In the genomic region with DNA sequence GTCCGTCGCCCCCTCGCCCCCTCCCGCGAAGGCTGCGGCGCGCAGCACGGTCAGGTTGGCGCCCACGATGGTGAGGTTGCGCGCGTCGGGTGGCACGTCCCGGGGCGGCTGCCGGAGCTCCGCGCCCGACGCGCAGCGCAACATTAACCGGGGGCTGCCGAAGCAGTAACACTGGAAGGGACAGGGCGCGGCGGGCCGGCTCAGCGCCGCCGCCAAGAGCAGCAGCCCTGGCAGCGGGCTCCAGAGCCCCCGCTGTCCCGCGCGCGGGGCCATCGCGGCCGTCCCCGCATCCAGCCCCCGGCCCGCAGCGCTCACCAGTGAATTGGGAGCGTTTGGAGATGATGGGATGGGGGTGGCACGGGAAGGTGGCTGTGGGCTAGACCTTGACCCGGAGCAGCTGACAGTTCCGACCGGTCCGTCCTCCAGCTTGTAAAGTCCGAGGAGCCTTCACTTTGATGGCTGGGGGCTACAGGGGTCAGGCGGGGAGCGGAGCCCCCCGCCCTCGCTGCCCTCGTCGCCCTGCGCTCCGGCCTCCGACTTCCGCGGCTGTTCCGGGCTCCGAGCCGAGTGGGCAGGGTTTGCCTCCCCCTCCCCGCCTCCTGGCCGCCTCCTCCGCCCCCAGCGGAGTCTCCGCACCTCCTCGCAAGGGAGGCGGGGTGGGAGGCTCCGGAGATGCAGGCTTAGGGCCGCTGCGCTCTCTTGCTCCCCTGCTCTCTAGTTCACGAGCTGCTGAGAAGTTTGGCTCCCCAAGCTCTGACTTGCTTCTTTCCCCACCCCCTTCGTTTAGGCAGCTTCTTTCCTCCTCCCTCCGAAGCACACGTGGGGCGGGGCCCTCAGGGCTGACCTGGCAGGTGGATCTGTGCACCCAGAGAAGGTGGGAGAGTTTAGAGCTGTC, we compare ENCODE assay signal across 7 mouse cellular contexts. TPM values are rescaled to one million over a fixed set of nuclear protein-coding genes. Genes with fewer than 3 reads are reported as not detected.
A peak's percentile ranks its signal among the peaks of the same experiment; 100 is the strongest.
DNase-seq lines count a peak whose midpoint lies in the region; ATAC-seq and TF ChIP-seq lines count a peak whose summit lies in the region.

TSS of gene Tpbgl (minus strand) at position 728 of the 895 bp plus-strand sequence.

- TF ChIP-seq CTCF in E14TG2a.4 (conservative IDR thresholded peaks at IDR 0.05; ENCODE audit: low read length) = no peak

- no peaks in the 10 kb centered on the region for H3K36me3 ChIP-seq in E14TG2a.4 (ENCODE audit: insufficient read depth, low read length)
- no peaks in the 10 kb centered on the region for H3K36me3 ChIP-seq in forebrain, embryonic 12.5 days (replicated peaks)
- no peaks in the 10 kb centered on the region for H3K36me3 ChIP-seq in midbrain, embryonic 10.5 days
- no peaks in the 10 kb centered on the region for H3K36me3 ChIP-seq in stomach, embryonic 15.5 days

- H3K4me3 ChIP-seq in E14TG2a.4 (replicated peaks; ENCODE audit: low read length) = peak within 1 kb of the TSS; percentile 80
- H3K4me3 ChIP-seq in forebrain, embryonic 12.5 days (replicated peaks) = peak within 1 kb of the TSS; percentile 51
- H3K4me3 ChIP-seq in midbrain, embryonic 10.5 days = peak within 1 kb of the TSS; percentile 57
- H3K4me3 ChIP-seq in stomach, embryonic 15.5 days (replicated peaks) = peak within 1 kb of the TSS; percentile 51

- intact Hi-C loops in heart, postnatal 25 days (cut with DNase I) = loop anchor here (10.0 kb wide), 1 partner anchor 358 kb away; the partner anchor contains the start of gene Rnf169

- ATAC-seq in forebrain, embryonic 12.5 days (ENCODE audit: low FRiP score) = peak; percentile 21; the same call in 1 of the 2 replicates
- peak; percentile 47; the same call in 1 of the 2 replicates for ATAC-seq in stomach, embryonic 15.5 days (ENCODE audit: insufficient read depth, low FRiP score, low read depth)

- H3K4me2 ChIP-seq in forebrain, embryonic 12.5 days = peak within 1 kb of the TSS; percentile 90
- peak within 1 kb of the TSS; percentile 99 for H3K4me2 ChIP-seq in stomach, embryonic 15.5 days

- H3K9ac ChIP-seq in forebrain, embryonic 12.5 days = peak within 1 kb of the TSS; percentile 56
- peak within 1 kb of the TSS; percentile 8 for H3K9ac ChIP-seq in stomach, embryonic 15.5 days

- no peak within 1 kb of the TSS for H3K27ac ChIP-seq in forebrain, embryonic 12.5 days
- H3K27ac ChIP-seq in midbrain, embryonic 10.5 days (replicated peaks) = peak within 1 kb of the TSS; percentile 62
- H3K27ac ChIP-seq in stomach, embryonic 15.5 days = no peak within 1 kb of the TSS

- no peaks in the 10 kb centered on the region for H3K9me3 ChIP-seq in E14TG2a.4 (ENCODE audit: low read length)
- H3K9me3 ChIP-seq in forebrain, embryonic 12.5 days = no peaks in the 10 kb centered on the region
- no peaks in the 10 kb centered on the region for H3K9me3 ChIP-seq in midbrain, embryonic 10.5 days (replicated peaks)
- H3K9me3 ChIP-seq in stomach, embryonic 15.5 days = no peaks in the 10 kb centered on the region

- H3K4me1 ChIP-seq in E14TG2a.4 (replicated peaks; ENCODE audit: low read depth, low read length) = peaks cover 15% of the 10 kb centered on the region
- peaks cover 25% of the 10 kb centered on the region for H3K4me1 ChIP-seq in forebrain, embryonic 12.5 days
- peaks cover 43% of the 10 kb centered on the region for H3K4me1 ChIP-seq in midbrain, embryonic 10.5 days
- peaks cover 20% of the 10 kb centered on the region for H3K4me1 ChIP-seq in stomach, embryonic 15.5 days

- peaks cover 97% of the 10 kb centered on the region for H3K27me3 ChIP-seq in E14TG2a.4 (ENCODE audit: insufficient read depth, low read length)
- peaks cover 89% of the 10 kb centered on the region for H3K27me3 ChIP-seq in forebrain, embryonic 12.5 days
- peaks cover 100% of the 10 kb centered on the region for H3K27me3 ChIP-seq in midbrain, embryonic 10.5 days (ENCODE audit: low read depth, poor library complexity, severe bottlenecking)
- H3K27me3 ChIP-seq in stomach, embryonic 15.5 days (replicated peaks) = peaks cover 68% of the 10 kb centered on the region

- peak; percentile 68 for DNase-seq in ZHBTc4 (ENCODE audit: low read depth, low spot score)
- peak; percentile 45 for DNase-seq in heart, postnatal 25 days (ENCODE audit: low spot score)
- peak; percentile 71 to 76 for DNase-seq in kidney, postnatal 4 days
- peak; percentile 43 for DNase-seq in midbrain, embryonic 10.5 days (ENCODE audit: low spot score)

- WGBS in forebrain, embryonic 12.5 days = under 1% methylated on average over 70 of the region's 83 CpGs
- WGBS in midbrain, embryonic 10.5 days = under 1% methylated on average over 83 of the region's 83 CpGs
- under 1% methylated on average over 82 of the region's 83 CpGs for WGBS in stomach, embryonic 15.5 days

RNA-seq across cellular contexts. Expression of gene Tpbgl, which starts in this region (rescaled TPM):
- polyA plus RNA-seq in forebrain, embryonic 12.5 days (2016; fragmentation: Nextera tagmentation; extraction: Ambion mirVana) = 0.38 and 0.53 TPM in 2 replicates
- 1 to 10 TPM; 3.0 to 3.9 TPM for total RNA-seq in heart, postnatal 25 days (2021)
- polyA plus RNA-seq in midbrain, embryonic 10.5 days (2016; fragmentation: Nextera tagmentation; extraction: Ambion mirVana) = 0.32 and 0.79 TPM in 2 replicates
- polyA plus RNA-seq in stomach, embryonic 15.5 days (2015; fragmentation: Nextera tagmentation; extraction: Ambion mirVana) = 1.9 and 2.0 TPM in 2 replicates

Comparison
In these comparisons a context has a peak if more than half of its experiments do, and no peak if none do; other contexts are left out.
1. Peak in ATAC-seq, H3K4me3 ChIP-seq, H3K9ac ChIP-seq and H3K4me2 ChIP-seq in forebrain, embryonic 12.5 days; RNA of the gene not detected or under 1 TPM.
2. Peak in DNase-seq, H3K4me3 ChIP-seq and H3K27ac ChIP-seq in midbrain, embryonic 10.5 days; RNA of the gene not detected or under 1 TPM.